Mouse (Mus musculus): ENCODE measurements around the gene Spesp1. TPM values are rescaled to one million over a fixed set of nuclear protein-coding genes. Genes with fewer than 3 reads are reported as not detected.

Spesp1 gene
- total and polyA plus RNA-seq, 2 experiments from 2014 or later, result 0.19 TPM; not detected in 1

DNA sequence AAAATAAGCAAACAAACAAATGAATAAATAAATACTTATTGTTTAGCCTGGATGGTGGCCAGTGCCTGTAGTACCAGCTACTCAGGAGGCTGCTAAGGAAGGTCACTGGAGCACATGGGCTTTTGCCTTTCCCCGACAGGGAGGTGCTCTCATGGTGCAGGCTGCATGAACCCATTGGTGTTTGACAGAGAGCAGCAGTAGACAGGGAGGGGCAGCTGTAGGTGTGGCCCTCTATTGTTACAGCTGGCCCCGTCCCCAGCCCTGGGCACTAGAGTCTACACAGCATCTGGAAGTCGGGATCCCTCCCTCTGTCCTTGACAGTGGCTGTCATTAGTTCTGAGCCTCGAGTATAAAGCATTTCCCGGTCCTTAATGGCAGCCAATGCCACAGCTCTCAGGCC, 18.4 kb downstream of the Spesp1 start:
- ATAC-seq (no peak), DNase-seq (no peak)
- no peaks in the 10 kb centered on the region for H3K36me3 ChIP-seq (ENCODE audit: insufficient read depth)
- no peak overlapping the region for H3K9ac ChIP-seq
- TF ChIP-seq CTCF (IDR thresholded peaks at IDR 0.05; ENCODE audit: low read depth), result no peak
- H3K27ac ChIP-seq (ENCODE audit: low read depth, low read length), result no peak overlapping the region
- H3K4me1 ChIP-seq (ENCODE audit: insufficient read depth), result no peaks in the 10 kb centered on the region
- no peak overlapping the region for H3K4me2 ChIP-seq (ENCODE audit: low read depth)
- peaks cover 4% of the 10 kb centered on the region; the same call in 1 of the 2 replicates for H3K9me3 ChIP-seq (ENCODE audit: low read length)
- H3K4me3 ChIP-seq (ENCODE audit: low read depth, low read length), result no peak overlapping the region
- H3K27me3 ChIP-seq (ENCODE audit: insufficient read depth, low read length), result no peaks in the 10 kb centered on the region
- 74% methylated on average over 5 of the region's 5 CpGs for WGBS

DNA sequence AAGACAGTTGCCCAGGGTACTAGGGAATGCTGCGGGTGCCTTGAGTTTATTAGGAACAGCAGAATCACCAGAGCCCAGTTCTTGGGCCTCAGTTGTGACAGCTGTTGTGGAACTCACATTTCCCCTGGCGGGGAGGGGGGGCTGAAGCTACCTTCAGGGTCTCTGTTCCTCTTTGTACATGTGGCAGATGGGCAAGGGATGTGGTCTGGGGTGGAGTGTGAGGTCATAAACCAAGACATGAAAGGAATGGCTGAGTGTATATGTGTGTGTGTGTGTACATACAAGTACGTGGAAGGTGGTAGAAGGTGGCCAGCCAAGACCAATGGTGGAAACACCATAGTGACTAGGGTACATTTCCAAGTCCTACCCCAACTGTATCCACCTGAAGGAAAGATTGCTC, 20.6 kb downstream of the Spesp1 start:
- Histone ChIP-seq H3K27me3 (ENCODE audit: insufficient read depth, low read length) (no peaks in the 10 kb centered on the region), H3K27ac (ENCODE audit: low read depth, low read length) (no peak overlapping the region), H3K4me1 (ENCODE audit: insufficient read depth) (no peaks in the 10 kb centered on the region), H3K4me2 (ENCODE audit: low read depth) (no peak overlapping the region), H3K9me3 (ENCODE audit: low read length) (peaks cover 4% of the 10 kb centered on the region; the same call in 1 of the 2 replicates), H3K9ac (no peak overlapping the region), H3K36me3 (ENCODE audit: insufficient read depth) (no peaks in the 10 kb centered on the region), H3K4me3 (ENCODE audit: low read depth, low read length) (no peak overlapping the region)
- TF ChIP-seq CTCF (IDR thresholded peaks at IDR 0.05; ENCODE audit: low read depth), result no peak
- no peak for DNase-seq
- no peak for ATAC-seq
- WGBS, result 88% methylated on average over 3 of the region's 3 CpGs

DNA sequence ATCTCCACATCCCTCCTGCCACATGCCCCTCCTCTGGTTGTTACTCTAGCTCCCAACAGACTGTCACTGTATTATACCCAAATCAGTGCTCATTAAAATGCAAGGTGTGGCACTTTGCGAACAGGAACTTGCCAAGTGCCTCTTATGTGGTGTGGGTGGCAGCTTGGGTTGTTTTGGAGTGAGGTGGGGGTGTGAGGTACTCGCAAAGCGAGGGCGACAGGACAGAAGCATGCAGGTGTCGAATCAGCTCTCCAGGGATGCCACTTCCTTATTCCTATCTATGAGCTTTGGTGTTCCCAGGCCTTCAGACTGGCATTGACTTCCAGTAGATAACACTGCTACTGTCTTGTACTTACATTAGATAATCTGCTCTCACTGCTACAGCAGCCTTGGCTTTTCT, 21.0 kb downstream of the Spesp1 start:
- H3K27me3 ChIP-seq (ENCODE audit: insufficient read depth, low read length), result no peaks in the 10 kb centered on the region
- H3K9ac ChIP-seq, result no peak overlapping the region
- no peaks in the 10 kb centered on the region for H3K4me1 ChIP-seq (ENCODE audit: insufficient read depth)
- WGBS, result 82% methylated on average over 5 of the region's 5 CpGs
- no peak for TF ChIP-seq CTCF (IDR thresholded peaks at IDR 0.05; ENCODE audit: low read depth)
- ATAC-seq (no peak), DNase-seq (no peak)
- H3K4me2 ChIP-seq (ENCODE audit: low read depth), result no peak overlapping the region
- H3K27ac ChIP-seq (ENCODE audit: low read depth, low read length), result no peak overlapping the region
- no peak overlapping the region for H3K4me3 ChIP-seq (ENCODE audit: low read depth, low read length)
- peaks cover 4% of the 10 kb centered on the region; the same call in 1 of the 2 replicates for H3K9me3 ChIP-seq (ENCODE audit: low read length)
- no peaks in the 10 kb centered on the region for H3K36me3 ChIP-seq (ENCODE audit: insufficient read depth)

DNA sequence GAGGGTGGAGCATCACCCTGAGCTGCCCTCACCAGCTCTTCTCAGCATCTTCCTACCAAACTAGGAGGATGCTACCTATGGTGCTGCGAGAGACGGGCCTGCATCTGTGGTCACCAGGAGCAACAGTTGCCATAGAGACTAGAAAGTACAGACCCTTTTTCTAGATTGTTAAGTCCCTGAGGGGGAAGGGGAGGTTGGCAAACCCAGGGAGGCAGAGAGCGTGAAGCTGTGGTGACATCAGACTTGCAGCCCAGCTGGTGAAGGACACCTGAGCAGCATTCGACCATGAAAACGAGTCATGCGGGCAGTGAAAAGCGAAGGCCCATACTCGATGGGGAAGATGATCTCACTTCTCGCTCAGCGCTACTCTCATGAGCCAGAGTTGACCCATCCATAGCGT, 24.0 kb downstream of the Spesp1 start:
- Histone ChIP-seq H3K36me3 (ENCODE audit: insufficient read depth) (no peaks in the 10 kb centered on the region), H3K4me1 (ENCODE audit: insufficient read depth) (no peaks in the 10 kb centered on the region), H3K27me3 (ENCODE audit: insufficient read depth, low read length) (no peaks in the 10 kb centered on the region), H3K9ac (no peak overlapping the region), H3K27ac (ENCODE audit: low read depth, low read length) (no peak overlapping the region), H3K9me3 (ENCODE audit: low read length) (peaks cover 4% of the 10 kb centered on the region; the same call in 1 of the 2 replicates), H3K4me2 (ENCODE audit: low read depth) (no peak overlapping the region), H3K4me3 (ENCODE audit: low read depth, low read length) (no peak overlapping the region)
- TF ChIP-seq CTCF (IDR thresholded peaks at IDR 0.05; ENCODE audit: low read depth), result no peak
- DNase-seq (no peak), ATAC-seq (peak; percentile 59)
- 81% methylated on average over 11 of the region's 11 CpGs for WGBS

DNA sequence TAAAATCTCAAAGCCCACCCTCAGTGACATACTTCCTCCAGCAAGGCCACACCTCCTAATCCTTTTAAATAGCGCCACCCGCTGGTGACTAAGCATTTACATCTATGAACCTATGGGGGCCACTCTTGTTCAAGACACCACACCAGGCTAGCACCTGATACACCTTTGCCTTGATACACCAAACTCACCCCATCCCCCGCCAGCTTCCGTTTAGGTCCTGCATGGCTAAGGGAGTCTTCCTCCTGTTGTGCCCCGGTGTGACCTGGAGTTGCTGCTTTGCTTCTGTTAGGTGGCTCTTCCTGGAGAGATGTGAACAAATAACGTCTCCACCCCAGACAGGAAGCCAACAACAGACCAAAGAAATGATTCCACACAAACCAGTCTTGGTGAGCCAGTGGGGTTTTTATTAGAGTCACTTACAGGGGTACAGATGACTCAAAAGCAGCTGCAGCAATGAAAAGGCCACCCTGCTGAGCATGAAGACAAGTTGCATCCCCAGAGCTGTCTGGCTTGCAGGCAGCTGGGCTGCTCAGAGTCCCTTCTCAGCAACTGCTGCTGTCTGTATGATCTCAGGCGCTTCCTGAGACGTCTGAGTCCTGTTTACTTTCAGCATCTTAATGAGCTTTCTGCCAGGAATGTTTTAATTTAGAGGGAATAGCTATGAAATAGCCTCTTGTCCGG, 26.0 kb downstream of the Spesp1 start:
- ATAC-seq (peak; percentile 50), DNase-seq (no peak)
- Histone ChIP-seq H3K27me3 (ENCODE audit: insufficient read depth, low read length) (no peaks in the 10 kb centered on the region), H3K4me1 (ENCODE audit: insufficient read depth) (no peaks in the 10 kb centered on the region), H3K4me2 (ENCODE audit: low read depth) (no peak overlapping the region), H3K36me3 (ENCODE audit: insufficient read depth) (no peaks in the 10 kb centered on the region), H3K9me3 (ENCODE audit: low read length) (peaks cover 4% of the 10 kb centered on the region; the same call in 1 of the 2 replicates), H3K9ac (no peak overlapping the region), H3K27ac (ENCODE audit: low read depth, low read length) (0 out of 2 replicates have a peak overlapping the region, but pooled peaks have one; percentile 21), H3K4me3 (ENCODE audit: low read depth, low read length) (no peak overlapping the region)
- 63% methylated on average over 9 of the region's 9 CpGs for WGBS
- TF ChIP-seq CTCF (IDR thresholded peaks at IDR 0.05; ENCODE audit: low read depth), result peak; percentile 25; the same call in 1 of the 2 replicates

DNA sequence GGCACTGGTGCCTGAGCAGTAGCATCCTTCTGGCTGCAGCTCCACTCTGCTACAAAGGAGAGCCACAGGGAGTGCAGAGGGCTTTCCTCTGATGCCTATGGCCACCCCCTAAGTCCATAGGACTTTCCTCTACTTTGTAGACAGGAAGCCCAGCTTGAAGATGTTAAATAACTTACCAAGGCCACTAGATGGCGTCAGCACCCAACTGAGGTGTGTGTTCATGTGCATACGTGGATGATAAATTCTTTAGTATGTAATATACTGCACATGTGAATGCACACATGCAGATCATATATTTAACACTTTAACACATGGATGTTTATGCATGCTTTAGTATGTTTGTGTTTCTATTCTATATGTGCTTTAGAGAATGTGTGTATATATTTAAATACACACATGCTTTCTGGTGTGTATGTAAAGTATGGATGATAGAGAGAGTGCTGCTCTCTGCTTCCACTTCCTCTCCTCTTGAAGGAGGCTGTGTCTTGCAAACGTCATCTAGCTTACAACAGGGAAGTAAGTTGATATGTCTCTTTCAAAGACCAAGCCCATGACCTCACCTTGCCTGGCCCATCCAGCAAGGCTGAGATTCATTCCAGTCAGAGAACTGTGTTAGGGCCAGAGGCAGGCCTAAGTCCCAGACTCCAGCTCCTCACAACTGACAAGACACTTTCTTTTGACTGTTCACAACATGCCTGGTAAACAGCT, 28.1 kb downstream of the Spesp1 start:
- H3K9ac ChIP-seq, result no peak overlapping the region
- 19% methylated on average over 3 of the region's 3 CpGs for WGBS
- no peaks in the 10 kb centered on the region for H3K27me3 ChIP-seq (ENCODE audit: insufficient read depth, low read length)
- no peak overlapping the region for H3K4me2 ChIP-seq (ENCODE audit: low read depth)
- H3K36me3 ChIP-seq (ENCODE audit: insufficient read depth), result no peaks in the 10 kb centered on the region
- DNase-seq, result peak; percentile 60
- H3K4me1 ChIP-seq (ENCODE audit: insufficient read depth), result no peaks in the 10 kb centered on the region
- no peak for ATAC-seq
- H3K27ac ChIP-seq (ENCODE audit: low read depth, low read length), result no peak overlapping the region
- H3K9me3 ChIP-seq (ENCODE audit: low read length), result no peaks in the 10 kb centered on the region
- TF ChIP-seq CTCF (IDR thresholded peaks at IDR 0.05; ENCODE audit: low read depth), result peak; percentile 67
- H3K4me3 ChIP-seq (ENCODE audit: low read depth, low read length), result no peak overlapping the region

DNA sequence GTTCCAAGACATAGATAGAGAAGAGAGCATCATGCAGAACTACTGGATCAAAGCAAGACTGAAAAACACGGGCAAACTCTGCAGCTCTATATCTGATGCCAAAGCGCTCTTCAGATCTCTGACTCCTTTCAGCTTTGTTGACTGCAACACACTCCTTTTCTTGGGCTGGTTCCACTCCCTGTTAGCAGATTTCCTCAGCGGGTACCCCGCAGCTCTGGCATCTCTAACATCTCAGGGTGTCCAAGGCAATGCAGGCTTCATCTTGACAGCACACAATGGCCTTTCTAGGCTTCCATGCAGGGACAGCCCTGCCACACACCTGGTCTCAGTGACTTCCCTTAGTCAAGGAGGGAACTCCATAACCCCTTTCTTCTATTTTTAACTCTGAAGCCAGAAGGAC, 31.7 kb downstream of the Spesp1 start:
- DNase-seq, result no peak

More for the DNA sequence above, 31.7 kb downstream of the Spesp1 start:
- H3K4me1 ChIP-seq (ENCODE audit: insufficient read depth), result no peaks in the 10 kb centered on the region
- no peak for TF ChIP-seq CTCF (IDR thresholded peaks at IDR 0.05; ENCODE audit: low read depth)
- H3K27me3 ChIP-seq (ENCODE audit: insufficient read depth, low read length), result no peaks in the 10 kb centered on the region
- no peaks in the 10 kb centered on the region for H3K36me3 ChIP-seq (ENCODE audit: insufficient read depth)
- no peaks in the 10 kb centered on the region for H3K9me3 ChIP-seq (ENCODE audit: low read length)
- no peak overlapping the region for H3K27ac ChIP-seq (ENCODE audit: low read depth, low read length)
- peak; percentile 53 for ATAC-seq
- no peak overlapping the region for H3K4me2 ChIP-seq (ENCODE audit: low read depth)
- 76% methylated on average over 4 of the region's 4 CpGs for WGBS
- H3K4me3 ChIP-seq (ENCODE audit: low read depth, low read length), result no peak overlapping the region
- no peak overlapping the region for H3K9ac ChIP-seq

Measured in forebrain, postnatal 0 days (tissue).